Mouse (Mus musculus): ENCODE results near the gene Psg18. TPM values are rescaled to one million over a fixed set of nuclear protein-coding genes. Genes with fewer than 3 reads are reported as not detected.
"Not testable (repeated sequence)": the region's sequence is repeated elsewhere in the genome, so short reads cannot be mapped to it uniquely, and the experiment has no call there.

The Psg18 gene
- total RNA-seq (2021) = not detected

- intact Hi-C loops (cut with DNase I); DNase-seq: not testable (repeated sequence)
Observed at GRCm38 (mm10) chr7:18354909-18355308, at the start of gene Psg18. Psg18 (minus strand) TSS chr7:18355009.

GRCm38 (mm10) chr7:18403407-18403806 lies 48.6 kb upstream of the Psg18 start:
- no peak for DNase-seq
- intact Hi-C loops (cut with DNase I) = no loop called here

GRCm38 (mm10) chr7:18402527-18403237 lies 47.9 kb upstream of the Psg18 start:
- intact Hi-C loops (cut with DNase I) = no loop called here
- no peak for DNase-seq

GRCm38 (mm10) chr7:18391483-18391882 lies 36.7 kb upstream of the Psg18 start:
- intact Hi-C loops (cut with DNase I); DNase-seq: not testable (repeated sequence)

- no peak for DNase-seq
- intact Hi-C loops (cut with DNase I) = no loop called here
Observed at GRCm38 (mm10) chr7:18378295-18378694, 23.5 kb upstream of the Psg18 start.

GRCm38 (mm10) chr7:18335411-18335810 lies 19.4 kb downstream of the Psg18 start:
- intact Hi-C loops (cut with DNase I); DNase-seq: not testable (repeated sequence)

Other genes with a start within 250 kb of the Psg18 start
- not detected for gene Igfl3, start 178.5 kb downstream of the Psg18 start, total RNA-seq (2021)
- not detected for gene Mill1, start 109.7 kb downstream of the Psg18 start, total RNA-seq (2021)
- gene Psg28, start 77.0 kb upstream of the Psg18 start, total RNA-seq (2021) = not detected
- not detected for gene Psg26, start 129.2 kb upstream of the Psg18 start, total RNA-seq (2021)
- gene Psg25, start 177.3 kb upstream of the Psg18 start, total RNA-seq (2021) = not detected
- gene Psg27, start 212.3 kb upstream of the Psg18 start, total RNA-seq (2021) = not detected

All from left cerebral cortex, postnatal 4 days (tissue).